Mouse (Mus musculus): ENCODE data around the gene Ccpg1. TPM values are rescaled to one million over a fixed set of nuclear protein-coding genes. Genes with fewer than 3 reads are reported as not detected.

Gene Ccpg1
- polyA plus RNA-seq, 1 experiment from 2014 or later = 38.3 TPM

DNA sequence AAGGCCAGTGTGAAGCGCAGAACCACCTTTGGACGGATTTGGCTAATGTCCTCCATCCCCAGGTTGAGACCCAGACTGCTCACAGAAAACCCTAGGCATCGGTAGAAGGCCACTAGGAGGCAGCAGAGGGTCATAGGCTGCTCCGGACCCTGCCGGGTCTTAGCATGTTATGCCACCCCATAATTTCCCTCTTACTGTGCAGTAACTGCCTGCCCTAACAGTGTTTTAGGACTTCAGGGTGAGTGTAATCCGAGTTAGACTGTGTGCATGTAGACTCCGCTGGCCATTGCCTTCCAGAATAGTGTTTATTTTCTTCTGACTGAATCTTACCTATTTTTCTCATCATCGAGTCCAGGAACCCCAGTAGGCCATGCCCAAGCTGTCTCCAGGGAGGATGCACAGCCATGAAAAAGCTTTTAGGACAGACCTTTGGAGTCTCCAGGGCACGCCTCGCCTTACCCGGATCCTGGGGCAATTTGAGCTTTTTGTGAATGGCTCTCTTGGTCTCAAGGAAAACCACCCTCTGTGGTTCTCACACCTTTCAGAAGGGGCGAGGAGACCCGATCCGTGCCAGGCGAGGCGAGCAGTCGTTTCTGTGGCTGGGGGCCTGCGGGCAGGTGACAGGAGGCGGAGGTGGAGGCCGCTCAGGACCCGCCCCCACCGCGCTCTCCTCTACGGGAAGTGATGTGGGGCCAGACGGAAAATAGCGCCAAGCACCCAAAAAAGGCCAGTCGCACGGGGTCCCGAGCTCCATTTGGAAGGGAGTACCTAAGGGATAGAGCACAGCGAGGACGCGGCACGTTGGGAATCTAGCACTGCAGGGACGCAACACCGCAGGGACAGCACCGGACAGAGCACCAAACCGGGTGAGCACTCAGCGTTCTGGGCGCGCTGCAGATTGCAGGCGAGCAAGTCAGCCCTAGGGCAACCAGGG is 59.2 kb downstream of the Ccpg1 start, which contains the start of gene Rab27a:
Gene Rab27a (plus strand): TSS at position 709 of the 934 bp plus-strand sequence.
- Histone ChIP-seq H3K27me3 (replicated peaks; ENCODE audit: control insufficient read depth, insufficient read depth, low read length) (no peaks in the 10 kb centered on the region), H3K27ac (replicated peaks; ENCODE audit: low read depth, low read length) (0 out of 2 replicates have a peak within 1 kb of the TSS, but pooled peaks have one; percentile 21), H3K36me3 (ENCODE audit: control insufficient read depth, insufficient read depth, low read length) (no peaks in the 10 kb centered on the region), H3K4me3 (ENCODE audit: low read depth, low read length) (peak within 1 kb of the TSS; percentile 52), H3K4me2 (ENCODE audit: low read depth, low read length) (peak within 1 kb of the TSS; percentile 98), H3K4me1 (ENCODE audit: control insufficient read depth, insufficient read depth, low read length) (peaks cover 16% of the 10 kb centered on the region), H3K9ac (ENCODE audit: low read depth, low read length) (peak within 1 kb of the TSS; percentile 70), H3K9me3 (ENCODE audit: control insufficient read depth, low read length) (no peaks in the 10 kb centered on the region)
- DNase-seq (ENCODE audit: low spot score) = peak; percentile 92
- under 1% methylated on average over 41 of the region's 41 CpGs for WGBS
- ATAC-seq (ENCODE audit: low read depth) = peak; percentile 71

DNA sequence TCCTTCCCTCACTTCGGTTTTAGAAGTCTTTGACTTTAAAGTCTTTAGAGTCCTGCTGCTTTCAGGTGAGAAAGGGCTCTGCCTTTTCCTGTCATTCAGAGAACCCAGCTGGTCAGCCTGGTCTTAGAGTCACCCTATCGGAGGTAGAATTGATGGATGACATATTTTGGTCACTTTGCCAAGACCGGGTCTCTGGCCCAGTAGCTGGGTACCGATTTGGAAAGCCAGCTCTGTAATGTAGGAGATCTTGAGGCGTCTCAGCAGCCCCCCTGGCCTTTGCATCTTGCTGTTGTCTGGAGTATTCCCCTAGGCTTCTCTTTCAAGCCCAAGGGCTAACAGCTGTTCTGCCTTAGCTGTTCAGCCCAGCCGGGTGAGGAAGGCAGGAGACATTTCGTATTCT is 60.0 kb downstream of the Ccpg1 start:
- Histone ChIP-seq H3K4me3 (ENCODE audit: low read depth, low read length) (peak overlapping the region; percentile 52), H3K4me2 (ENCODE audit: low read depth, low read length) (peak overlapping the region; percentile 98), H3K9me3 (ENCODE audit: control insufficient read depth, low read length) (no peaks in the 10 kb centered on the region), H3K9ac (ENCODE audit: low read depth, low read length) (peak overlapping the region; percentile 70), H3K27me3 (replicated peaks; ENCODE audit: control insufficient read depth, insufficient read depth, low read length) (no peaks in the 10 kb centered on the region), H3K27ac (replicated peaks; ENCODE audit: low read depth, low read length) (no peak overlapping the region), H3K36me3 (ENCODE audit: control insufficient read depth, insufficient read depth, low read length) (no peaks in the 10 kb centered on the region), H3K4me1 (ENCODE audit: control insufficient read depth, insufficient read depth, low read length) (peaks cover 14% of the 10 kb centered on the region)
- ATAC-seq (ENCODE audit: low read depth) (no peak), DNase-seq (ENCODE audit: low spot score) (peak; percentile 22)
- WGBS = 11% methylated on average over 7 of the region's 7 CpGs

DNA sequence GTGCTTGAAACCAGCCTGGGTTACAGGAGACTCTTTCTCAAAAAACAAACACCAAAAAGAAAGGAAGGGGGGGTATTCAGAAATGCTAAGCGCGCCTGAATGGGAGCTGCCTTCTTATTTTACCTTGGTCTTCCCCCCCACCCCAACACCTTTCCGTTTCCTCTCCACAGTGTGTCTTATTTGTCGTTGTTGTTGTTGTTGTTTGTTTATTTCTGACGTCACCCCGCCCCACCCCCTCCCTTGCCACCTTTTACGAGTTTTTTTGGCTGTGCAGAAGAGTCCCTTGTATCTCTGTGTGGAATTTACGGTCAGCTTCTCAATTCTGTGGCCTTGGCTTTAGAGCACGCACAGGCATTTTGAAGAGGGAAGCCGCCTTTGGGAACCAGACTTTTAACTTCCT is 60.5 kb downstream of the Ccpg1 start:
- Histone ChIP-seq H3K27ac (replicated peaks; ENCODE audit: low read depth, low read length) (no peak overlapping the region), H3K4me2 (ENCODE audit: low read depth, low read length) (peak overlapping the region; percentile 98), H3K4me1 (ENCODE audit: control insufficient read depth, insufficient read depth, low read length) (peaks cover 9% of the 10 kb centered on the region; the same call in 1 of the 2 replicates), H3K9me3 (ENCODE audit: control insufficient read depth, low read length) (no peaks in the 10 kb centered on the region), H3K27me3 (replicated peaks; ENCODE audit: control insufficient read depth, insufficient read depth, low read length) (no peaks in the 10 kb centered on the region), H3K36me3 (ENCODE audit: control insufficient read depth, insufficient read depth, low read length) (no peaks in the 10 kb centered on the region), H3K9ac (ENCODE audit: low read depth, low read length) (peak overlapping the region; percentile 70), H3K4me3 (ENCODE audit: low read depth, low read length) (peak overlapping the region; percentile 52)
- ATAC-seq (ENCODE audit: low read depth) = no peak
- DNase-seq (ENCODE audit: low spot score) = no peak
- WGBS = 69% methylated on average over 10 of the region's 10 CpGs

DNA sequence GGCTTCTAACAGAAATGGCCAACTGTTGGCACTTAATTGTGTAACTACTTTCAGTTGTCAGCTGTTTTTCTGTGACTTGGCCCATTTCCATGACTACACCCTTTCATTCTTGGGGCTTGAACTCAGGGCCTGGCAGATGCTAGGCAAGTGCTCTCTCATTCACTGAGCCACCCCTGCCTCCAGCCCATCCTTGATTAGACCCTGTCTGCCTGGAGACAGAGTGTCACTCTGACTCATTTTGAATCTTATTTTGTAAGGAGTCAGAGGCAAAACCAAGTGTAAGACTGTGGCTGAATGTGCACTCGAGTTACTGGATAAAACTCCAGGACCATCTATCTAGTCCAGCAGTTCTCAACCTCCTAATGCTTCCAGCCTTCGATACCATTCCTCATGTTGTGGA is 62.7 kb downstream of the Ccpg1 start:
- Histone ChIP-seq H3K36me3 (ENCODE audit: control insufficient read depth, insufficient read depth, low read length) (no peaks in the 10 kb centered on the region), H3K4me3 (ENCODE audit: low read depth, low read length) (no peak overlapping the region), H3K9ac (ENCODE audit: low read depth, low read length) (no peak overlapping the region), H3K27me3 (replicated peaks; ENCODE audit: control insufficient read depth, insufficient read depth, low read length) (no peaks in the 10 kb centered on the region), H3K27ac (replicated peaks; ENCODE audit: low read depth, low read length) (no peak overlapping the region), H3K4me1 (ENCODE audit: control insufficient read depth, insufficient read depth, low read length) (peaks cover 9% of the 10 kb centered on the region; the same call in 1 of the 2 replicates), H3K4me2 (ENCODE audit: low read depth, low read length) (no peak overlapping the region), H3K9me3 (ENCODE audit: control insufficient read depth, low read length) (no peaks in the 10 kb centered on the region)
- no peak for ATAC-seq (ENCODE audit: low read depth)
- no peak for DNase-seq (ENCODE audit: low spot score)
- 87% methylated on average over 2 of the region's 2 CpGs for WGBS

DNA sequence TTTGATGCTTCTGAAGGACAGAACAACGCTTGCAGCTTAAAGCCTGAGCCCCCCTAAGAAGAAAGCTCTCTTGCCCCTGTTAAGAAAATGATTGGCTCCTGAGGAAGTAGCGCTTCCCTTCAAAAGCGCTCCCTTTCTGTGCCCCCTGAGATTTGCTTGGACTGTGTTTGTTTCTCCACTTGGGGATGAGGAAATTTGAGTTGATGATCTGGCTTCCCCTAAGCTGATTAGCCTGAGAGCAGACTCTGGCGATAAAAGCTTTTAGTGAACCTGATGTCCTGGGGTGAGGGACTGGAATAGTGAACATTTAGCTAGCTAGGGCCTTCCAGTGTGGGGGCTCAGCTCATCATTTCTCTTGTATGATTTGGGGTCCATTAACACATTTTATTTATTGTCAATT is 63.7 kb downstream of the Ccpg1 start:
- H3K9me3 ChIP-seq (ENCODE audit: control insufficient read depth, low read length) = no peaks in the 10 kb centered on the region
- peaks cover 9% of the 10 kb centered on the region; the same call in 1 of the 2 replicates for H3K4me1 ChIP-seq (ENCODE audit: control insufficient read depth, insufficient read depth, low read length)
- no peak overlapping the region for H3K4me2 ChIP-seq (ENCODE audit: low read depth, low read length)
- no peak overlapping the region for H3K27ac ChIP-seq (replicated peaks; ENCODE audit: low read depth, low read length)
- WGBS = 4% methylated on average over 4 of the region's 4 CpGs
- no peaks in the 10 kb centered on the region for H3K27me3 ChIP-seq (replicated peaks; ENCODE audit: control insufficient read depth, insufficient read depth, low read length)
- H3K36me3 ChIP-seq (ENCODE audit: control insufficient read depth, insufficient read depth, low read length) = no peaks in the 10 kb centered on the region
- H3K4me3 ChIP-seq (ENCODE audit: low read depth, low read length) = no peak overlapping the region
- H3K9ac ChIP-seq (ENCODE audit: low read depth, low read length) = no peak overlapping the region
- ATAC-seq (ENCODE audit: low read depth) (no peak), DNase-seq (ENCODE audit: low spot score) (peak; percentile 53)

DNA sequence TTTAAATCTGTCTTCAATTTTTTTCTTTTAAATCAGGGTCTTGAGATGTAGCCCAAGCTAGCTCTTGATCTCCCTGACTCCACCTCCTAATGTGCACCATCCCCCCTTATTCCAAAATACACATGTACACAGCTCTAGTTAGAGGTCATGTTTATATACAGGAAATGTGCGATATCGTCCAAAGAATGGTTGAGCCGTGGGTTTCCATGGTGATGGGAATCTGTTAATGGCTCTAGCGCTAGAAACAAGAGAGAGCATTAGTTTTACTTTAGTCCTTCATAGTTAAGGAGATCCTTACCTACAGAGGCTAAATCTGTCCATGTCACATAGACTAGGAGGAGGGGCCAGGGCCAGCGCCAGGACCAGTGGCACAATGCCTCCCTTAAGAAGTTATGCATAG is 64.6 kb downstream of the Ccpg1 start:
- H3K4me2 ChIP-seq (ENCODE audit: low read depth, low read length) = no peak overlapping the region
- H3K36me3 ChIP-seq (ENCODE audit: control insufficient read depth, insufficient read depth, low read length) = no peaks in the 10 kb centered on the region
- H3K4me3 ChIP-seq (ENCODE audit: low read depth, low read length) = no peak overlapping the region
- H3K9ac ChIP-seq (ENCODE audit: low read depth, low read length) = no peak overlapping the region
- no peaks in the 10 kb centered on the region for H3K9me3 ChIP-seq (ENCODE audit: control insufficient read depth, low read length)
- no peak for ATAC-seq (ENCODE audit: low read depth)
- peaks cover 9% of the 10 kb centered on the region; the same call in 1 of the 2 replicates for H3K4me1 ChIP-seq (ENCODE audit: control insufficient read depth, insufficient read depth, low read length)
- no peak for DNase-seq (ENCODE audit: low spot score)
- H3K27ac ChIP-seq (replicated peaks; ENCODE audit: low read depth, low read length) = no peak overlapping the region
- no peaks in the 10 kb centered on the region for H3K27me3 ChIP-seq (replicated peaks; ENCODE audit: control insufficient read depth, insufficient read depth, low read length)
- 64% methylated on average over 5 of the region's 5 CpGs for WGBS

DNA sequence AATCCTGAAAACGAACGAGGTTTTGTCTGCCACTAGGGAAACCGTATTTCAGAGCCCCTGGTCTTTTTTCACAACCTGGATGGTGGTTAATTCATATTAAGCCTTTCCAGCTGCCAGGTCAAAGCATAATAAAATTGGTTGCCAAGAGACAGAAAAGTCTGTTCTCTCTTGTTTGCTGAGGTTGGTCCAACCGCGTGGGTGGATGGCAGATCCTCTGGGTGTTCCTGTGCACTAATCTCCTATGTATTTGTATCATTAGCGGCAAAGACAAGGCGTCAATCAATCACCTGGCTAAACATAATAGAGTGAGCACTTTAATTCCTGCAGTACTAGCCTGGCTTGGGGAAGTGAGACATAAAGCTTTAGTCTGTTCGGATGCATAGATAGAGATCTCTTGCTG is 65.4 kb downstream of the Ccpg1 start:
- Histone ChIP-seq H3K27ac (replicated peaks; ENCODE audit: low read depth, low read length) (no peak overlapping the region), H3K4me1 (ENCODE audit: control insufficient read depth, insufficient read depth, low read length) (peaks cover 4% of the 10 kb centered on the region; the same call in 1 of the 2 replicates), H3K9me3 (ENCODE audit: control insufficient read depth, low read length) (no peaks in the 10 kb centered on the region), H3K36me3 (ENCODE audit: control insufficient read depth, insufficient read depth, low read length) (no peaks in the 10 kb centered on the region), H3K9ac (ENCODE audit: low read depth, low read length) (no peak overlapping the region), H3K4me3 (ENCODE audit: low read depth, low read length) (no peak overlapping the region), H3K4me2 (ENCODE audit: low read depth, low read length) (no peak overlapping the region), H3K27me3 (replicated peaks; ENCODE audit: control insufficient read depth, insufficient read depth, low read length) (no peaks in the 10 kb centered on the region)
- no peak for ATAC-seq (ENCODE audit: low read depth)
- WGBS = 55% methylated on average over 8 of the region's 8 CpGs
- DNase-seq (ENCODE audit: low spot score) = peak; percentile 24

DNA sequence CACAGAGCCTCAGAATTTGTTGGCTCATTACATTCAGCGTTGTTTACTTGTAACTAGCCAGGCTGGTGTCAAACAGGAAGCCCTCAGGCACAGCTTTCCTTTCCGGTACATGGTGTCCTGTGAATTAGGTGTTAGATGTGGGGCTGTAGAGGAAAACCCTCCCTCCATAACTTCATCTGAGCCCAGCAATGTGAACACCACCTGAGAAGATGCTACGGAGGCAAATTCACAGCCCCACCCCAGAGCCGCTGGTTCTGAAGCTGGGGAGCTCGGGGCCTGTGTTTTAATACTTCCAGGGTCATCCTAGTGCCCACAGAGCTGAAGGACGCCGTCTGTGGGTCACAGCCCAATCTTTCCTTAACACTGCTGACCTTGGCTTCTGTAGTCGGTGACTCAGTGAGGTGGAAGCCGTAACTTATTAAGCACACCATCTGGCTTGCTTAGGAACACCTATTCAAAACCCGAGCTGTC is 70.2 kb downstream of the Ccpg1 start:
- H3K27me3 ChIP-seq (replicated peaks; ENCODE audit: control insufficient read depth, insufficient read depth, low read length) = no peaks in the 10 kb centered on the region
- no peak overlapping the region for H3K27ac ChIP-seq (replicated peaks; ENCODE audit: low read depth, low read length)
- ATAC-seq (ENCODE audit: low read depth) = no peak
- no peak overlapping the region for H3K4me3 ChIP-seq (ENCODE audit: low read depth, low read length)
- 59% methylated on average over 10 of the region's 10 CpGs for WGBS
- no peak for DNase-seq (ENCODE audit: low spot score)
- no peaks in the 10 kb centered on the region for H3K4me1 ChIP-seq (ENCODE audit: control insufficient read depth, insufficient read depth, low read length)
- H3K4me2 ChIP-seq (ENCODE audit: low read depth, low read length) = no peak overlapping the region
- H3K9ac ChIP-seq (ENCODE audit: low read depth, low read length) = no peak overlapping the region
- H3K36me3 ChIP-seq (ENCODE audit: control insufficient read depth, insufficient read depth, low read length) = no peaks in the 10 kb centered on the region
- no peaks in the 10 kb centered on the region for H3K9me3 ChIP-seq (ENCODE audit: control insufficient read depth, low read length)
